Mouse (Mus musculus) heart, adult 2 months (tissue): ENCODE results near the gene Igfbp6.

ENCODE experiments used
- CTCF ChIP-seq: fragments of 200-600 bp; IDR thresholded peaks from 2 replicates; pipeline ENCODE4 v1.8.1; 2022; ENCODE audit warnings: antibody characterized with exemption, mild to moderate bottlenecking, moderate library complexity
- POLR2A ChIP-seq: fragments of 200-500 bp; IDR thresholded peaks from 2 replicates; pipeline ENCODE4 v1.6.1; 2011; ENCODE audit warnings: mild to moderate bottlenecking, low read depth, low read length, control low read depth; ENCODE audit not compliant: insufficient read depth

DNA sequence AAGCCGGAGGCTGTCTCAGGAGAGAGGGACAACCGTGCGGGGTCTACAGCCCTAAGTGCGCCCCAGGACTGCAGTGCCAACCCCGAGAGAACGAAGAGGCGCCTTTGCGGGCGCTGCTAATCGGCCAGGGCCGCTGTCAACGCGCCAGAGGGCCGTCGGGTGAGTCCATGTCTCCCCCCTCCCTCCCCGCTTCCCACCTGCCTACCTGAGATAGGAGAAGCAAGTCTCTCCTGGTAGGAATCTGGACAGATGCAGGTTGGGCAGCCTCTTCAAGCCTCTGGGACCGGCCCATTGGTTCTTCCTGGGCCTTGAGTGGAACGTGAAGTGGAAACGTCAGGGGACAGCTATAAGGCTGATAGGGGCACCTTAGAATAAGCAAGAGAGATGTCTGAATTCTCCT, 564 bp downstream of the Igfbp6 start:
- TF ChIP-seq CTCF, result no peak
- TF ChIP-seq POLR2A, result no peak
